Mouse (Mus musculus): ENCODE data around the gene Lpin1. TPM values are rescaled to one million over a fixed set of nuclear protein-coding genes. Genes with fewer than 3 reads are reported as not detected.
A peak's percentile ranks its signal among the peaks of the same experiment; 100 is the strongest.

Gene Lpin1
- 6.8 TPM for polyA plus RNA-seq (2021)

GRCm38 (mm10) chr12:16610936-16611335, at the start of gene Lpin1:
Gene Lpin1, minus strand, starts transcription at chr12:16610966.
- no peak for TF ChIP-seq CTCF (IDR thresholded peaks at IDR 0.05)
- no peaks in the 10 kb centered on the region for H3K27me3 ChIP-seq
- DNase-seq (ENCODE audit: low read depth, low spot score) (no peak), ATAC-seq (no peak)
- in situ Hi-C loops (cut with MboI; ENCODE audit: low pct_unique_long_range_greater_than_20kb), result no loop called here
- ChIA-PET POLR2A (no interaction called here), CTCF (interaction anchor here (1.0 to 1.4 kb wide), 3 partner anchors 24 to 378 kb away, joined by 3 to 4 read pairs (median 3); no protein-coding TSS in a partner anchor)

GRCm38 (mm10) chr12:16656906-16657875, 46.4 kb upstream of the Lpin1 start:
- ATAC-seq, result peak; percentile 60
- ChIA-PET CTCF (interaction anchor here (1.3 kb wide), 1 partner anchor 88 kb away, joined by 3 read pairs; no protein-coding TSS in a partner anchor), POLR2A (no interaction called here)
- peaks cover 25% of the 10 kb centered on the region for H3K27me3 ChIP-seq
- TF ChIP-seq CTCF (IDR thresholded peaks at IDR 0.05), result no peak
- DNase-seq (ENCODE audit: low read depth, low spot score), result no peak
- in situ Hi-C loops (cut with MboI; ENCODE audit: low pct_unique_long_range_greater_than_20kb), result no loop called here

- TF ChIP-seq CTCF (IDR thresholded peaks at IDR 0.05), result no peak
- peaks cover 28% of the 10 kb centered on the region for H3K27me3 ChIP-seq
- CTCF ChIA-PET, result no interaction called here
- POLR2A ChIA-PET, result no interaction called here
- no peak for ATAC-seq
- in situ Hi-C loops (cut with MboI; ENCODE audit: low pct_unique_long_range_greater_than_20kb), result no loop called here
- DNase-seq (ENCODE audit: low read depth, low spot score), result no peak
Measured at GRCm38 (mm10) chr12:16655604-16656003, 44.8 kb upstream of the Lpin1 start.

GRCm38 (mm10) chr12:16653332-16654093, 42.7 kb upstream of the Lpin1 start, which contains the start of gene Ntsr2:
Gene Ntsr2, plus strand, starts transcription at chr12:16653382.
- TF ChIP-seq CTCF (IDR thresholded peaks at IDR 0.05), result no peak
- peaks cover 21% of the 10 kb centered on the region for H3K27me3 ChIP-seq
- DNase-seq (ENCODE audit: low read depth, low spot score), result peak; percentile 6
- POLR2A ChIA-PET, result no interaction called here
- ATAC-seq, result no peak
- in situ Hi-C loops (cut with MboI; ENCODE audit: low pct_unique_long_range_greater_than_20kb), result no loop called here
- CTCF ChIA-PET, result no interaction called here

- in situ Hi-C loops (cut with MboI; ENCODE audit: low pct_unique_long_range_greater_than_20kb), result no loop called here
- DNase-seq (ENCODE audit: low read depth, low spot score) (no peak), ATAC-seq (no peak)
- CTCF ChIA-PET, result no interaction called here
- H3K27me3 ChIP-seq, result peaks cover 8% of the 10 kb centered on the region
- no peak for TF ChIP-seq CTCF (IDR thresholded peaks at IDR 0.05)
- POLR2A ChIA-PET, result no interaction called here
Measured at GRCm38 (mm10) chr12:16649819-16650218, 39.1 kb upstream of the Lpin1 start.

GRCm38 (mm10) chr12:16648273-16648672, 37.5 kb upstream of the Lpin1 start:
- DNase-seq (ENCODE audit: low read depth, low spot score) (no peak), ATAC-seq (no peak)
- CTCF ChIA-PET, result no interaction called here
- POLR2A ChIA-PET, result no interaction called here
- TF ChIP-seq CTCF (IDR thresholded peaks at IDR 0.05), result no peak
- H3K27me3 ChIP-seq, result peaks cover 4% of the 10 kb centered on the region
- in situ Hi-C loops (cut with MboI; ENCODE audit: low pct_unique_long_range_greater_than_20kb), result no loop called here

- DNase-seq (ENCODE audit: low read depth, low spot score), result no peak
- ChIA-PET CTCF (interaction anchor here (1.5 to 1.9 kb wide), 3 partner anchors 13 to 78 kb away, joined by 3 to 8 read pairs (median 6); no protein-coding TSS in a partner anchor), POLR2A (no interaction called here)
- TF ChIP-seq CTCF (IDR thresholded peaks at IDR 0.05), result no peak
- no peak for ATAC-seq
- H3K27me3 ChIP-seq, result no peaks in the 10 kb centered on the region
- in situ Hi-C loops (cut with MboI; ENCODE audit: low pct_unique_long_range_greater_than_20kb), result no loop called here
Measured at GRCm38 (mm10) chr12:16646780-16647409, 36.1 kb upstream of the Lpin1 start.

- ATAC-seq (no peak), DNase-seq (ENCODE audit: low read depth, low spot score) (no peak)
- TF ChIP-seq CTCF (IDR thresholded peaks at IDR 0.05), result no peak
- H3K27me3 ChIP-seq, result no peaks in the 10 kb centered on the region
- ChIA-PET CTCF (interaction anchor here (2.5 kb wide), 1 partner anchor 76 kb away, joined by 8 read pairs; no protein-coding TSS in a partner anchor), POLR2A (no interaction called here)
- in situ Hi-C loops (cut with MboI; ENCODE audit: low pct_unique_long_range_greater_than_20kb), result no loop called here
Measured at GRCm38 (mm10) chr12:16644698-16645097, 33.9 kb upstream of the Lpin1 start.

- ChIA-PET POLR2A (no interaction called here), CTCF (interaction anchor here (2.5 kb wide), 1 partner anchor 75 kb away, joined by 8 read pairs; no protein-coding TSS in a partner anchor)
- no peak for TF ChIP-seq CTCF (IDR thresholded peaks at IDR 0.05)
- DNase-seq (ENCODE audit: low read depth, low spot score) (no peak), ATAC-seq (no peak)
- no peaks in the 10 kb centered on the region for H3K27me3 ChIP-seq
- in situ Hi-C loops (cut with MboI; ENCODE audit: low pct_unique_long_range_greater_than_20kb), result no loop called here
Measured at GRCm38 (mm10) chr12:16643508-16644345, 33.0 kb upstream of the Lpin1 start.

Data from Patski (cell line).